Mouse (Mus musculus) urinary bladder, postnatal 36 days (tissue): ENCODE results near the gene Lpar5.
A peak's percentile ranks its signal among the peaks of the same experiment; 100 is the strongest.
"Not testable (repeated sequence)": the region's sequence is repeated elsewhere in the genome, so short reads cannot be mapped to it uniquely, and the experiment has no call there.

Experiments
- DNase-seq, 2 experiments: peaks; one replicate each; pipeline ENCODE4 v3.0.0; 2022; ENCODE audit warnings: low spot score in 2 of 2, mixed read lengths in 1 of 2

Gene Lpar5

DNA sequence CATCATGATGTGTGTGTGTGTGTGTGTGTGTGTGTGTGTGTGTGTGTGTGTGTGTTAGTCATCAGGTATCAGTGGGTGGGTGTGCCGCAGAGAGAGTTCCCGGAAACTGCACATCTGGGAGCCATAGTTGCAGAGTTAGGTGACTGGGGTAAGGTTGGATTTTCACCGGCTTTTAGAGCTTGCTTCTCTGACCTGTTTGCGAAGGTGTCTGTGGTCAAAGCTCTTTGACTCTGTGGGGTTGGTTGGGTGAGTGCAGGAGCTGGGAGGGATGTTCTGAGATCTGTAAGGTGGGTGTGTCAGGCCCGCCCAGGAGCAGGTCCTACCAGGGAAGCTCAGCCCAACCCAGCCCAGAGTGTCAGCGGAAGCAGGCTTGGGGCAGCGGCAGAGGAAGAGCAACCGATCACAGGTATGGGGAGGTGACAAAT, at the start of gene Lpar5:
Gene Lpar5 (plus strand): TSS at position 350 of the 425 bp plus-strand sequence.
- DNase-seq = peak in 1 of 2 experiments; percentile 35

DNA sequence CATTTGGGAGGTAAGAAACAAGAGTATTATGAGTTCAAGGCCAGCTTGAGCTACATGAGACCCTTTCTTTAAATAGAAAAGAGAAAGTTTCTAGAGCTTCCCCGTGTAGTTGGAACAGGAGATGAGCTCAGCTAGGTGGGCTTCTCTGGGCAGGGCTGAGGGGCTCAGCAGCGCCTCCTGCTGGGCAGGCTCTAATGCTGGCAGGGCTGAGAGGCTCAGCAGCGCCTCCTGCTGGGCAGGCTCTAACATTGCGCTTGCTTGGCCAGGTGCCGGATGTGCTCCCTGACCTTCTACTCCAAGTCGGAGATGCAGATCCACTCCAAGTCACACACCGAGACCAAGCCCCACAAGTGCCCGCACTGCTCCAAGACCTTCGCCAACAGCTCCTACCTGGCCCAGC, 37.2 kb upstream of the Lpar5 start:
- not testable (repeated sequence) for DNase-seq

DNA sequence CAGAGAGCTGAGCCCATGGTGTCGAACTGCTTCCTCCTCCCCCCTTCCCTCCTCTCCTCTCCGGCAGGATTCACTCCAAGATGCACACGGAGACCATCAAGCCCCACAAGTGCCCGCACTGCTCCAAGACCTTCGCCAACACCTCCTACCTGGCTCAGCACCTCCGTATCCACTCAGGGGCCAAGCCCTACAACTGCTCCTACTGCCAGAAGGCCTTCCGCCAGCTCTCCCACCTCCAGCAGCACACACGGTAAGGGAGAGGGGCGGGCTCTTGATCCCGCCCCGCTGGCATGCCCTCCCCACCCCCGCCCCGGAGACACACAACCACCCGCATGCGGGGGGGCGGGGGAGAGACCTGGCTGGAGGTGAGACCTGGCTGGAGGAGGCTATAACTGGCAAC, 36.1 kb upstream of the Lpar5 start:
- no peak for DNase-seq

DNA sequence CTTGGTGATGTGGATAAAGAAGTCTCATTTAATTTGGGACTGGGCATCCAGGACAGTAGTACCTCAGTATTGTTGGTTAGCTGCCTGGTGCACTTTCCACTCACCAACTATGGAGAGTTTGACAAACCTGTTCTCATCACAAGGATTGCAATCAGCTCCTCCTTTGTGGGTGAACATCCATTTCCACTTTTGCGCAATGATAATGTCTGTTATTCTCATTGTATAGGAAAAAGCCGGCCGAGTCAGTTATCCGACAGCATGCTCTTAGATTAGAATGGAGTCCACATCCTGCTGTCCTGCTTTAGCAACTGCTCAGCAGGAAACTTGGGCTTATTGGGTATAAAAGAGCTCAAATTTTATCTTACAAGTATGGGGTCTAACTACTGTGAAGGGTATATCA, 29.1 kb upstream of the Lpar5 start:
- DNase-seq = no peak

DNA sequence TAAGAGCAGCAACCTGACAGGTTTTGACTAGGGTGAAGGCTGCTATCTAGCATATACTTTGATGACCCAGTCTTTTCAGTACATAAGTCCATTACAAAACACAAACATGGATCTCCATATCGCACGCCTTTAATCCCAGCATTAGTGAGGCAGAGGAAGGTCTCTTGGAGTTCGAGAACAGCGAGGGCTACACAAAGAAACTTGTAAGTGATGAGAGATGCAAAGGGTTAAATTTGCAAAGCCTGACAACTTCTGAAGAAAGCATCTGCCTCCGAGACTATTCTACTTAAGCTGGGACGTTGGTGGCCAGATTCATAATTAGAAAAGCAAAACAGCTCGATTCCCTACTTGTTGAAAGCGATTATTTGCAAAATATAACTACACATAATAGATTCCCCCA, 28.6 kb upstream of the Lpar5 start:
- DNase-seq = no peak

DNA sequence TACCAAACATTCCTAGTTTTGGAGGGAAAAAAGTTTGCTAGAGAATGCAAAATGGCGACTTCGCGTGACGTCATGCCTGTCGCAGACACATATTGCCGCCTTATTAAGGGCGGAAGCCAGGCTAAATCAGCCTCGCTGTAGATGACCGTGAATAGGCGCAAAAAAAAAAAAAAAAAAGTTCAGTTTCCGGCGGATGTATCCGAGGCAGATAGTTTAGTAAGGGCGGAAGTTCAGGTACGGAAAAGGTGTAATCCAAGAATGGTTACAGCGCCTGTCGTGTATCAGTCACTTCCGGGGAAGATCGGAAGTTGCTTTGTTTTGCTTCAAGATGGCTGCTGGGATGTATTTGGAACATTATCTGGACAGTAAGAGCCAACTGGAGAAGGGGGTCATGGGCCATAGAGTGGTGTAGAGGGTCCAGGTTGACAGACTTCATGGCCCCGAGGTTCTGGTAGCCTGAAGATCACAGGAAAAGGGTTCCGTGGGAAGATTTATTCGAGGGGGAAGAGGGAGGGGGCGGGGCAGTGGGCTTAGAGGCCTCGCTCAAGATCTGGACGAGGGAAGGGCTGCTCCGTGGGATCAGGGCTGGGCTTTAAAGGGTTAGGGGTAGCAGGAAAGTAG, 28.1 kb upstream of the Lpar5 start, which contains the start of gene Ing4:
Gene Ing4 (plus strand): TSS at position 228 of the 621 bp plus-strand sequence.
- DNase-seq = peak; percentile 85 to 91

DNA sequence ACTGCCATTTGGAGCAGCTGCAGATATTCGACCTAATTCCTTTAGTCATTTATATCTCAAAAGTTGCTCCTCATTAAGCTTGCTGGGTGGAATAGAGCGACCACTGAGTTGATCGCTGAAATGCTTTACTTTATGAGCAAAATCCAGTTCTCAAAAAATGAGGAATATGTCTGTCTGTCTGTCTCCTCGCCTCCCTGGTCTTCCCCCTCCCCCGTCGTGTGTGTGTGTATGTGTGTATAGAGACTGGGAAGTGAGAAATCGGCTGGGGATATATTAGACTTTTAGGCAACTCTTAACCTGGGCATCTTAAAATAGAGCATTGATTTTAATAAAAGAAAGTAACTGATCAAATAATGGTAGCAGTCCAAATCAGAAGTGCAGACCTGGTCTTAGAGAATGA, 27.5 kb upstream of the Lpar5 start:
- no peak for DNase-seq

DNA sequence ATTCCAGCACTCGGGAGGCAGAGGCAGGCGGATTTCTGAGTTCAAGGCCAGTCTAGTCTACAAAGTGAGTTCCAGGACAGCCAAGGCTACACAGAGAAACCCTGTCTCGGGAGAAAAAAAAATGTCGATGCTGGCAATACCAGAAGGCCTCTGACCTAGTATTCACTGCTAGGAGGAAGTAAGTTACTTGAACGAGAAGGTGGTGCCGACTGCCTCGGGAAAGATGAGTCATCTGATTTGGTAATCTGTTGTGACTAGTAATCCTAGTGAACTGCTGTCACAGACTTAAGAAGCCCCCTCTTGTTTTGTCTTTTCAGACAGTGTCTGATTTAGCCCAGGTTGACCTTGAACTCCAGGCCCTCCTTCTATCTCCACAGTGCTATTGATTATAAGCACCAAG, 26.7 kb upstream of the Lpar5 start:
- peak in 1 of 2 experiments; percentile 25 for DNase-seq

DNA sequence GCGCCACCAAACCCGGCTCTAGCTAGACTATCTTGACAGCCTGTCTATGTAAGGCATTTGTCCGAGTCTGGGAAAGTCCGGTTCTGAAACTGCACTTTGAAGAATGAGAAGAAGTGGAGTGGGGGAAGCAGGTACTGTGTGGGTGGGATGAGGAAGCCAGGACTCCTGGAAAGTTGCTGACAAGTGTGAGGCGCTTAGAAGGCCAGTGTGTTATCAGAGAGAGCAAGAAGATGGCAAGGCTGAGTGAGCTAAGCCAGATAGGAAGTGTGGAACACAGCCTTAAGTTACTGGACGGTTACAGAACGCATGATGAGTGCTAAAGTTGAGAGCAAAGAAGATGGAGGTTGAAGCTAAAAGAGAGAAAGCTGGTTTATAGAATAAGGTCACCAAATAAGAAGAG, 25.6 kb upstream of the Lpar5 start:
- DNase-seq = no peak

DNA sequence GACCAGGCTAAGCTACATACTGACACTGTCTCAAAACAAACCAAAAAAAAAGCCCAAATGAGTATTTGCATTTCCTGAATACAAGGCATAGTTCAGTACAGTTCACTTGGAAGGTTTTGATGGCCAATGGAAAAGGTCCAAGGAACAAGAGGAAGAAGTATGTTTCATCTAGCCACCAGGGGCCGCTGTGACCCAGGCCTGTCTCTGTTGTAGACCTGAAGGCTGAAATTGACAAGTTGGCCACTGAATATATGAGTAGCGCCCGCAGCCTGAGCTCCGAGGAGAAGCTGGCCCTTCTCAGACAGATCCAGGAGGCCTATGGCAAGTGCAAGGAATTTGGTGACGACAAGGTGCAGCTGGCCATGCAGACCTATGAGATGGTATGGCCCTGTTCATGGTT, 21.0 kb upstream of the Lpar5 start:
- DNase-seq = peak; percentile 51 to 75

DNA sequence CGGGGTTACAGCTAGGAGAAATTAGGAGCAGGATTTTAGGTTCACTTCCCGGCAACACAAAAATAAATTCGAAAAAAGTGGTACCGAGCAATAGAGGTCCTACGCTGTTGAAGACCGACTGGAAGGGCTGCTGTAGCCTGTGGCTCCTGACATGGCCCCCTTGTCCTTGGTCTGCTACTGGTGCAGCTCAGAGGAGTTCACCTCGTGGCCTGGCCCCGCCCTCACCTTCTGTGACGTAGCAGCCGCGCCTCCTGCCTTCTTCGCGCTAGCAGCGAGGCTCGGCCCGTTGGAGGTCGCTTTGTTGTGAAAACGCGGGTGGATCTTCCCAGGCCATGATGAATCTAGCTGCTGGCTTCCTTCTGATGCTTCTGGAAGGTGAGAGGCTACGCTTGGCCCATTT, 18.0 kb upstream of the Lpar5 start, which contains the start of gene Acrbp:
Gene Acrbp (plus strand): TSS at position 12 of the 400 bp plus-strand sequence.
- no peak for DNase-seq

DNA sequence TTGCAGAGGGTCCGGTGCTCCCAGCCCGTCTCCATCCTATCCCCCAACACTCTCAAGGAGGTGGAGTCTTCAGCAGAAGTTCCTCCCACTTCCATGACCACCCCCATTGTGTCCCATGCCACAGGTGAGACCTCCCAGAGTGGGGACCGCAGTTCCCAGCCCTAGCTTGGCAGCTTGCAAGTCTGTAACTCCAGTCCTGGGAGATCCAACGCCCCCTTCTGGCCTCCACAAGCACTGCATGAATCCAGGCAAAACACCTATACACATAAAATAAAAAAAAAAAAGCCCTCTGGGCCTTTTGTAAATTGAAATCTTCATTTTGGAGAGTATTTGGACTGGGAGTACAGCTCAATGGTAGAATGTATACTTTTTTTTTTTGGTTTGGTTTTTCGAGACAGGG, 16.5 kb upstream of the Lpar5 start:
- no peak for DNase-seq

DNA sequence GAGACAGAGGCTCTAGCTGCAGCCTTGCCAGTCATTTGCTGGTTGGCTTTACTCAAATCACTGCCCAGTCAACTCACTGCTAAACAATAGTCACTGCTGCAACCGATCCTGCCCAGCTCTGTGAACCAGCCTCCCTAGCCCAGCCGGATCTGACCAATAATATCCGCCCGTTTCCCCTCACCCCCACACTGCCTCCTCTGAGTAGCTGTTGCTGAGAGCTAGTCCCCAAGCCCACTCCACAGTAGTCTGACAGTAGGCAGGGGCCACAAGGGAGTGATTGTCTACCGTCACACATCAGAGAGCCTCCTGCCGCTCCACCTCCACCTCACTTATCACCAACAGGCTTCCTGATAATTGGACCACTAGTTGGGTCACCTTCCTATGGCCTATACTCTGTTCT, 6.2 kb upstream of the Lpar5 start:
- no peak for DNase-seq

DNA sequence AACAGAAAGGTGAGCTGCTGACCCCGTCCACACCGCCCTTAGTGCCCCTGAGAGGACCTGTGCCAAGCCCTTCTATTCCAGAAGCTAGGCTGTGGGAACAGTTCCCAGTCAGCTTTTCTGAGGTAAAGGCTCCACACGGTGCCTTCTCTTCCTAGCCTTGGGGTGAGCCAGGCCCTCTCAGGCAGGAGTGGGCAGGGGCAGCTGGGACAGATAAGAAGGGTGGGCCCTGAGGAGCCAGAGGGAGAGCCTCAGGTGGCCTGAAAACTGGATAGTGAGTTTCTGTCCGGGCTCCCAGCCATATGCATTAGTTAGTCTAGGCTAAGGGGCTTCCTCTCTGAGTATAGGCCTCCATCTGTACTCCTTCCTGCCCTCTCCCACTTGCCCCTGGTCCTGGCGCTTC, 5.2 kb upstream of the Lpar5 start:
- DNase-seq = no peak

DNA sequence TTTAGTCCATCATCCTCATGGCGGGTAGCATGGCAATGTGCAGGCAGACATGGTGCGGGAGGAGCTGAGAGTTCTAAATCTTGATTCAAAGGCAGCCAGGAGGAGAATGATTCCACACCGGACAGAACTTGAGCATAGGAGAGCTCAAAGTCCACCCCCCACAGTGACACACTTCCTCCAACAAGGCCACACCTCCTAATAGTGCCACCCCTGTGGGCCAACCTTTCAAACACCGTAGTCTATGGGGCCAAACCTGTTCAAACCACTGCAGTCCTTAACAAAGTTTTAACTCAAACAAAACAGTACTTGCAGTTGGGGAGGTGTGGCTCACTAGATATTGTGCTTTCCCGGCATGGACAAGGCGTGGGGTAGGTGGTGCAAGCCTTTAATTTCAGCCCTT, 3.8 kb upstream of the Lpar5 start:
- no peak for DNase-seq

DNA sequence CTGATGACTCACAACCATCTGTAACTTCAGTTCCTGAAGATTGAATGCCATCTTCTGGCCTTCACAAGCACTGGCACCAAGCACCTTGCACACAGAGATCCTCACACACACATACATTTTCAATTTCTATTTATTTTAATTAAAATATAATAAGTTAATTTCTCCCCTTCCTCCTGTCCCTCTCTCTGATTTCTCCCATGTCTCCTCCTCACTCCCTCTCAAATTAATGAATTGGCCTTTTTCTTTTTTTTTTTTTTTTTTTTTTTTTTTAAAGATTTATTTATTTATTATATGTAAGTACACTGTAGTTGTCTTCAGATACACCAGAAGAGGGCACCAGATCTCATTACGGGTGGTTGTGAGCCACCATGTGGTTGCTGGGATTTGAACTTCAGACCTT, 2.5 kb upstream of the Lpar5 start:
- not testable (repeated sequence) for DNase-seq

DNA sequence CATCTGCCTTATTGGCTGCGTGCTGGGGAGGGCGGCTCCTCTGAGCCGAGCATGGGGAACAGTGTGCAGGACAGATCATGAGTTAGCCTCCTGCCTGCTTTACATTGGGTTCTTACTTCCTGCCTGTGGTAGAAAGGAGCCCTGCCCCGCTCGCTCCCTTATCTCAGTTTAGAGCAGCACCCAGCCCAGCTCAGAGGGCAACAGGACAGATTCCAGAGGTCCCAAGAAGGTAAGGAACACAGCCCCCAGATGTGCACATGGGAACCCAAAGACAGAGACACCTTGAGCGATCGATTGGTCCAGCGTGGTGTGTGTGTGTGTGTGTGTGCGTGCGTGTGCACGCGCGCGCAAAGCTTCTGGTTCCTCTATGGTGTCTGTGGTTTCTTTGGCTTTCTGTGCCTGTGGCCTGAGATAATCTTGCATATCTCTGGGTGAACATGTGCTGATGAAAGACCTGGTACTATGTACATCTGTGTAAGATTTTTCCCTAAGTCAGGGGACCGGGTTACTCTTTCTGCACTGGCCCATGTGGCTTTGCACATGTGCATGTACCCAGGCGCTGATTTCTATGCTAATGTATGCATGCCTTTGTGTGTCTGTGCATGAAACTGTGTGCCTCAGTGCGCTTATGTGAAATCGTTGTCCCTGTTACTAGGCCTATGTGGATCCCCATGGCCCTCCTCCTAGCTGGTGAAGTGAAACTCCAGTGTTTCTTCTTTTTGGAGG, 3.6 kb downstream of the Lpar5 start:
- DNase-seq = no peak

DNA sequence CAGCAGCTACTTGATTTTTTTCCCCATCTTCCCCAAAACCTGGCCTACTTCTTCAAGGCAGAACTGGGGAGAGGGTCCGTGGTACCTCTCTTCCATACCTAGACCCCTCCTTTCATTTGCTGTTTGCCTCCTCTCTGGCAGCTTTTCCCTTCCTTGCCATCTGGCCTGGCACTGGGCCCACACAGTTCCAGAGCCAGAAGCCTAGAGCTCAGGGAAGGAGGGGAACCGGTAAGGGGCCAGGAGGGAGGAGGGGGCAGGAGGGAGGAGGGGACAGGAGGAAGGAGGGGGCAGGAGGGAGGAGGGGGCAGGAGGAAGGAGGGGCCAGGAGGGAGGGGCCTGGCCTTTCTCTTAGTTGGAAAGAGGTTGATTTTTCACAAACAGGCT, 4.2 kb downstream of the Lpar5 start:
- DNase-seq = peak in 1 of 2 experiments; percentile 31

DNA sequence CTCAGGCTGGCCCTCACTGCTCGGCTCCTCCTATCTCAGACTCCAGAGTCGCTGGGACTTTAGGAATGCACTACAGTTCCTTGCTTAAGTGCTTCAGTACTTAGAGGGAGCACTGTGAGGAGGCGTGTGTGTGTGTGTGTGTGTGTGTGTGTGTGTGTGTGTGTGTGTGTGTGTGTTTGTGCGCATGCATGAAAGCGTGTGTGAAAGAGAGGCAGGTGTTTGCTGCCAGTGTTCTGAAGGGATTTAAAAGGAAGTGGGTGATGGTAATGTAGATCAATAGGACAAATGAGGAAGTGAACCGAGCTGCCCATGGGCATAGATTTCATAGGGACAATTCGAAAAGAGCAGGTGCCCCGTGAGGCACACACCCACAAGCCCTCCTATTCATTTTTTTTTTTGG, 6.1 kb downstream of the Lpar5 start:
- DNase-seq = no peak

DNA sequence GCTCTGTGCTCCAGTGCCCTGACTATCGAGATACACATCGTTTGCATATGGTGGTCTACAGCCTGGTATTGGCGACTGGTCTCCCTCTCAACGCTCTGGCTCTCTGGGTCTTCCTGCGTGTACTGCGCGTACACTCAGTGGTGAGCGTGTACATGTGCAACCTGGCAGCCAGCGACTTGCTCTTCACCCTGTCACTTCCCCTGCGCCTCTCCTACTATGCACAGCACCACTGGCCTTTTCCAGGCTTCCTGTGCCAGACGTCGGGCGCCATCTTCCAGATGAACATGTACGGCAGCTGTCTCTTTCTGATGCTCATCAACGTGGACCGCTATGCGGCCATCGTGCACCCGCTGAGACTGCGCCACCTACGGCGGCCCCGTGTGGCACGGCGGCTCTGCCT, 13.7 kb downstream of the Lpar5 start:
- DNase-seq = no peak

DNA sequence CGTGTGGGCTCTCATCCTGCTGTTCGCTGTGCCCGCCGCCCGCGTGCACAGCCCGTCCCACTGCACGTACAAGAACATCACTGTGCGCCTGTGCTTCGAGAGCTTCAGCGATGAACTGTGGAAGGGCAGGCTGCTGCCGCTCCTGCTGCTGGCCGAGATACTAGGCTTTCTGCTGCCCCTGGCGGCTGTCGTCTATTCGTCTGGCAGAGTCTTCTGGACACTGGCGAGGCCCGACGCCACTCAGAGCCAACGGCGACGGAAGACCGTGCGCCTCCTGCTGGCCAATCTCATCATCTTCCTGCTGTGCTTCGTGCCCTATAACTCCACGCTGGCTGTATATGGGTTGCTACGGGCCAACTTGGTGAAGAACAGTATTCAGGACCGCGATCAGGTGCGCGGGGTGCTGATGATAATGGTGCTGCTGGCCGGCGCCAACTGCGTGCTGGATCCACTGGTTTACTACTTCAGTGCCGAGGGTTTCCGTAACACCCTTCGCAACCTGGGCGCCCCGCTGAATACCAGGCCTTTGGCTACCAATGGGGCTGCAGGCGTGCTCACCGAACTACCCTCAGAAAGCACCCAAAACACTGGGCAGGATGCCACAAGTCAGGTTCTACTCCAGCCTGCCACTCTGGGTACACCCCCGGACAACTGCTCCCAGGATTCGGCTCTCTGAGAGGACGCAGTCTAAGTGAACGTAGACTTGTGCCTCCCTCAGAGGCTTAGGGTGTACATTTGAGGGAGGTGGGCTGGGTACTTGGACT, 14.3 kb downstream of the Lpar5 start:
- DNase-seq = peak; percentile 79 to 89

DNA sequence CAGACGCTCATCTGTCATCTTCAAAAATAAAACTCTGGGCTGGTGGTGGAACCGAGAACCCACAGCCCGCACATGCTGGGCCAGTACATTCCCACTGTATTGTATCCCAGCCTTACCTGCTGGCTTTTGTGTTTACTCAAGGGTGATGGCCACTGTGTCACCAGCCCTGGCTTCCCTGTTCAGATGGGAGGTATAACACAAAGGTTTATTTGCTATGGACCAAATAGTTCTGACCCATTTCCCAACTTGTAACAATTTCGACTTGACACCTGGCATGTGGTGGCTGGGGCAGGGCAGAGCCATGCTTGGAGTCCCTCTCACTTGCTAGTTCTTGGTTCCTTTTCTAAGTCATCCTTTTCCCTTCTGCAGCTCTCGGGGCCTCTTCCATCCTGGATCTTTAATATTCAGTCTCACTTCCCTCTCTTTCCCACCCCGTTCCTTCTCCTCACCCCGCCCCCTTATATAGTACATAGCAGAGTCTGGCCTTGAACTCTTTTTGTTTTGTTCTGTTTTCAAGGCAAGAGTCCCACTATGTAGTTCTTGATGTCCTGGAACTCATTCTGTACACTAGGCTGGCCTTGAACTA, 15.2 kb downstream of the Lpar5 start:
- DNase-seq = no peak
